Mouse (Mus musculus) layer of hippocampus, postnatal 25 days (tissue): ENCODE results near the gene Syne1. TPM values are rescaled to one million over a fixed set of nuclear protein-coding genes. Genes with fewer than 3 reads are reported as not detected.

Source experiments
- DNase-seq, 2 experiments: peaks; one replicate each; pipeline ENCODE4 v3.0.0; 2022; ENCODE audit warnings: mixed read lengths in 2 of 2, low spot score in 1 of 2; ENCODE audit errors: extremely low spot score in 1 of 2
- total RNA-seq, 2 experiments: library from RNA; stranded (reverse); gene quantifications; 2 replicates each; pipeline ENCODE4 v1.2.3; 2021

The Syne1 gene
- total RNA-seq, 2 experiments from 2014 or later: 241 to 279 TPM

GRCm38 (mm10) chr10:5170425-5170824 lies 380.9 kb downstream of the Syne1 start:
- DNase-seq: no peak

- no peak for DNase-seq
Observed at GRCm38 (mm10) chr10:5167481-5167880, 383.8 kb downstream of the Syne1 start.

GRCm38 (mm10) chr10:5165439-5165838 lies 385.8 kb downstream of the Syne1 start:
- no peak for DNase-seq

- no peak for DNase-seq
Observed at GRCm38 (mm10) chr10:5163770-5164169, 387.5 kb downstream of the Syne1 start.

GRCm38 (mm10) chr10:5163286-5163685 lies 388.0 kb downstream of the Syne1 start:
- no peak for DNase-seq

- DNase-seq: peak in 1 of 2 experiments; percentile 31
Observed at GRCm38 (mm10) chr10:5161394-5161872, 389.8 kb downstream of the Syne1 start.

- no peak for DNase-seq
Observed at GRCm38 (mm10) chr10:5159679-5160078, 391.6 kb downstream of the Syne1 start.

- no peak for DNase-seq
Observed at GRCm38 (mm10) chr10:5153047-5153446, 398.2 kb downstream of the Syne1 start.

GRCm38 (mm10) chr10:5141471-5141870 lies 409.8 kb downstream of the Syne1 start:
- DNase-seq: no peak

GRCm38 (mm10) chr10:5139932-5140264 lies 411.4 kb downstream of the Syne1 start:
- no peak for DNase-seq

GRCm38 (mm10) chr10:5139246-5139931 lies 411.9 kb downstream of the Syne1 start:
- DNase-seq: no peak

- DNase-seq: no peak
Observed at GRCm38 (mm10) chr10:5132050-5132449, 419.2 kb downstream of the Syne1 start.

- no peak for DNase-seq
Observed at GRCm38 (mm10) chr10:5130495-5130894, 420.8 kb downstream of the Syne1 start.

- no peak for DNase-seq
Observed at GRCm38 (mm10) chr10:5124757-5125156, 426.5 kb downstream of the Syne1 start.

GRCm38 (mm10) chr10:5116720-5117119 lies 434.6 kb downstream of the Syne1 start:
- DNase-seq: no peak

- no peak for DNase-seq
Observed at GRCm38 (mm10) chr10:5116155-5116554, 435.1 kb downstream of the Syne1 start.

- no peak for DNase-seq
Observed at GRCm38 (mm10) chr10:5110773-5111172, 440.5 kb downstream of the Syne1 start.

- no peak for DNase-seq
Observed at GRCm38 (mm10) chr10:5097754-5098137, 453.5 kb downstream of the Syne1 start.

GRCm38 (mm10) chr10:5096996-5097753 lies 454.1 kb downstream of the Syne1 start:
- no peak for DNase-seq

GRCm38 (mm10) chr10:5089133-5089532 lies 462.1 kb downstream of the Syne1 start:
- DNase-seq: no peak

GRCm38 (mm10) chr10:5087336-5087735 lies 463.9 kb downstream of the Syne1 start:
- no peak for DNase-seq

- DNase-seq: no peak
Observed at GRCm38 (mm10) chr10:5086329-5086728, 465.0 kb downstream of the Syne1 start.
